Mouse (Mus musculus): ENCODE measurements around the gene Grm1.

Grm1 gene

DNA sequence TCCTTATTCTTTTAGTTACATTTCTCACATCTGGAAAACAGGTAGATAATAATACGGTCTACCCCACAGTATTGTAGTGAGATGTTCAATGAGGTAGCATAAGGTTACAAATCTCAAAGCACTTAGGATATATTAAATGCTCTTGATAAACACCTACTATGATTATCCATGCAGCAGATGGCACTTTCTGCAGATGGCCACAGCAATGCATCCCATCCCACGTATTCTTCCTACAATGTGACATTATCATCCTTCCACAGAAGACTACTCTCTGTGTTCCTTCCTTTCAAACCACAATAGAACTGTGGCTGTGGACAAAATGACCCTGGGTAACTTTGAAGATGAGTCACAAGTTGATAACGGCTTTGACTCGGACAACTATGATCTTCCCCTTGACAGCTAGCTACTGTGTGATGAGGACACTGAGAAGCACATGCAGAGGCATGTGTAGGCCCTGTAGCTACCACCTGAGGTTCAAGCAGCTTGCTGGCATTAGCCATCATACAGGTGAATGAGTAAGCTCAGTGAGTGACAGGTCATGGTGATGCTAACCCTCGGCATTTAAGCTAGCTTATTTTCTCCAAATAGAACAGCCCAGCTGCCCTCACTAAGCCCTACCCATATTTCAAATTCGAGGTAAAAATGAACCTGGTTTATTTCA lies 117.5 kb downstream of the Grm1 start:
- DNase-seq (ENCODE audit: low read depth): no peak

DNA sequence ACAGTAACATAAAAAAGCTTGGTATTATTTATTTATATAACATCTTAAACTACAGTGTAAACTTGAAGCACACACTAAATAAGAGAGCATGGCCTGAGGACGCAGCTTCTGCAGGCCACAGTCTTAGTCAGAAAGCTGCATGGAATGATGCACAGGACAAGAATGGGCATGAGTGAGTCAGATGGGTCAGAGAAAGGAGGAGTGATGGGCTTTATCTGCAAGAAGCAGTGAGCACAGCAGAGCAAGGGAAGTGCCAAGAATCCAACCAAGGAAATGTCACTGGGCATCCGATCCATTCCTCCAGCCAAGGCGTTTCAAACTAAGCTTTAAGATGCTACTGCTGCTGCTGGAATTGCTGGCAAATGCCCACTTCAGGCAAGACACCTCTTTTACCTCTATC lies 131.6 kb downstream of the Grm1 start:
- no peak for DNase-seq (ENCODE audit: low read depth)

DNA sequence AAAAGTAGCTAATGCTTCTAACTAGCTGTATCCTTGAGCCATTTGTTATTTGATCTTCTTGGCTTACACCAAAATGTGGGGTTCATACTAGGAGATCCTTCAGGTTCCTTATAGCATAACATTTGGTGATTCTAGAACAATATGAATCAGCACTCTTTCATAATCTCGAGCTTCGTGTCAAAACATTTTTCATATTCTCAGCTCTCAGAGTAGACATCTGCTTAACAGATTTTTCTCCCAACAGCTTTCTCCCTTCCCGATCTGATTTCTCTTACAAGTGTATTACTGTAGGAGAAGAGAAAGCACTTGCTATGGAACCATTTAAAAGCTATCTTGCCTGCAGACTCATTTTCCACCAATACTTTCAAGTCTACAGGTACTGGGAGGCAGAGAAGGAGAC lies 133.0 kb downstream of the Grm1 start:
- DNase-seq (ENCODE audit: low read depth): no peak

DNA sequence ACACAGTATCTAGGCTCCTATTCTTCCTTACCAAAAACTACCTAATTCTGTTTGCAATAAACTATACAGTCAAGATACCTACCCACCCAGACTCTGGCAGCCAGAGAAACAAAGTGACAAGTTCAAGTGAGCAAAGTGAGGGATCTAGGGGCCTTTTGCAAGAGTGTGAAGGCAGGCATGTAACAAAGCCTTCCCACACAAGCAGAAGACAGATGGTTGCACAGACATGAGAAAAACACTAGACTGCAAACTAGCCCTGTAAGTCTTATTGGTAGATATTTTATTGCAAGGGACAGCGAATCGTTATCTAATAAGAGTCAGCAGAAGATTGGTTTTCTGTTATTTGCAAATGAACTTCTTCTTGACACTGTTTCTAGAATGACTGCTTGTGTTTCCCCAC lies 134.6 kb downstream of the Grm1 start:
- no peak for DNase-seq (ENCODE audit: low read depth)

DNA sequence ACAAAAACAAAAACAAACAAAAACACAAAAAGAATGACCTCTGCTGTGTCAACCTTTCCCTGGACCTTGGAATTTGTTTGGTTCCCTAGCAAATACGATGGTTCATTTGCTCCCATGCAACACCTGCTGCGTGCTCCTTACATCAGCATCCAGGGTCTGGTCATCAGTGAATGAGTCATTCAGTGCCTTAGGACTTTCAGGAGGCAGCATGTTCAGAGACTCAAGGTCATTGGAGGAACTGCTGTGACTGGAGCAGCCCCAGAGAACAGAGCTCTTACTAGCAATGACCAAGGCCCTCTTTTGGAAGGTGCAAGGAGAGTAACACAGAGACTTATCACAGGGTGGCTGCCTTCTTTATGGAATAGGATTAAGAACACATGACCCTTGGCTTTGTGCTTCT lies 138.2 kb downstream of the Grm1 start:
- DNase-seq (ENCODE audit: low read depth): no peak

DNA sequence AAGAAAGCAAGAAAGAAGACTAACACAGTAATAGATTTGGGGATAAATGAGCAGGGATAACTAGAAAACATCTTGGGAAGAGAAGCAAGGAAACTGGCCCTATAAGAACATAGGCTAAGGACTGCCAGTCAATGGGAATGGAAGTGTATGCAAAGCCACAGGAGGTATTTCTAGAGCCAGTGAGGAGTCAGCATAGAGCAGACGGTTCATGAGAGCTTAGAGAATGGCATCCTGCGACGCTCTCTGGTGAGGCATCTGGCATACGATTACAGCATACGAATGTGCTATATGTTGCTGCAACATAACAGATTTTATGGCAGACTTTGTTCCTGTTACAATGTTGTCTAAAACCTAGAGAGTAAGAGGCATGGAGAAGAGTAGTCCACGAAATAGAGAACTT lies 139.9 kb downstream of the Grm1 start:
- DNase-seq (ENCODE audit: low read depth): no peak

DNA sequence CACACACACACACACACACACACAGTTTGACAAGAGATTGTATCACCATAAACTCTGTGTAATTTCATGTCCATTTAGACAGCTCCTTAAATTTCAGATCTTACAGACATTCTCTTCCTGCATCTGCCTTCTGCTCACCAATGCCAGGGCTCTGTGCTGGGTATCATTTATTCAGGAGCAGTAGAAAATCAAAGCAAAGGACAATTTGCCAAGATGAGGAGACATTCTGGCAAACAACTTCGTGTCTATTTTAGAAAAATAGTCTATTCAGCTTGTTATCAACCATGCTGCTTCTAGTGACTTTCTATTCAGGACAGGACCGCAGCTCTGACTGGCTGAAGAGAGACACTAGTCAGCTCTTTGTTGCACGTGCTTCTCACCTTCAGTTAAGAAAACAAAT lies 146.3 kb downstream of the Grm1 start:
- DNase-seq (ENCODE audit: low read depth): no peak

DNA sequence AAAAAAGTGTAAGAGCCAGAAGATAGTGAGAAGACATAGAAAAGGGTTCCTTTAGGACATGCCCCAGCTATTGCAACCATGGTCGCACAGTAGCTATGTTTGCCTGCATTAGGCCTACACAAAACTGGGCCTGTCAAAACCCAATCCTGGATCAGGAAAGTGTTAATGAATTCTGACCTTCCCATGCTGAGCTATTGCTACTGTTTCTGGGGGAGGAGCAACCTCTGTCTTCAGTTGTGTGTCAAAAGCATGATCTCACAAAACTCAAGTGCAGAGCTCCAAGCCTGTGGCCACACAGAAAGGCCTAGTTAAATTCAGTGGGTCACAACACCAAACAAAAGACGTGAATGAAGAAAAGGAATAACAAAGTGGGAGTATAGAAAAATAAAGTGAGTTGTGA lies 152.5 kb downstream of the Grm1 start:
- DNase-seq (ENCODE audit: low read depth): no peak

DNA sequence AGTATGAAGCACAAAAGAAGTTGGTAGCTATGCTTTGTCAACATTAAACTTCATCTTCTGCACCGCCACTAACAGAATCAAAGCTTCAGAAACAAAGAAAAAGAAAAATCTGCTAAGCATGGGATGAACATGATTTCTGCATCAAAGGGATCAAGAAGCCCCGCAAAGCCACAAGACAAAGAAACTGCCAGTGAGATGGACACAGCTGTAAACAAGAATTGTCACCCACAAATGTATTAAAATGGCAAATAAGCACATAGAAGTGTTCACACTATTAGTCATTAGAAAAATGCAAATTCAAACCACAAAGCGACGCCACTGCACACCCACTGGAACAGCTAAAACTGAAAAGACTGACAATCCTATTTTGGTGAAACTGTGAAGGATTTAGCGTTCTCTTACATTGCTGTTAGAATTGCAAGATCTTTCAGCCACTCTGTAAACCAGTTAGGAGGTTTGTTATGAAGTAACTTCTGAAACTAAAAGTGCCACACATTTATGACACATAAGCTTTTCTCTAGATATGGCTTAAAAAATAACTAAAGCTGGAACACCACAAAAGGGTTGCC lies 153.3 kb downstream of the Grm1 start:
- no peak for DNase-seq (ENCODE audit: low read depth)

DNA sequence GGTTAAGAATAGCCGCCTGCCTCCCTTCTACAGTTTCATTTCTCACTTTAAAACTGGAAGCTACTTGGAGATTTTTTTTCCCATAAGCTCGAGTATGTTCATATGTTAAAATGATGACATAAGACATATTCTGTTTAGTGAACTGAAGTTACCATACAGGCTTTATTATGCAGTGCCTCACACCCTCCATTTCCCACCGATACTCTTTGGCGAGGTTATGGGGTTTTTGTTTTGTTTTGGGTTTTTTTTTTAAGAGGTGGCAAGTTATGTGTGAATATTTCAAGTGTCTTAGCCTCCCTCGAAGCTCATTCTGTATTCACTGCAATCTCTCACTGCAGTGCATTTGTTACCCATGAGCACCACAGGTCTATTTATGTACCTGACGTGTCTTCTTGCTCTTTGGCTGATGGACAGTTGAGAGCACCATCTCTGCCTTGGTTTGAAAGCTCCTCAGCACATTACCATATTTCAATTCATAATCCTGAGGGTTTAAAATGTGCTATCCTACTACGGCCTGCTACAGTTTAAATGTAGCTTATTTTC lies 164.2 kb downstream of the Grm1 start:
- no peak for DNase-seq (ENCODE audit: low read depth)

DNA sequence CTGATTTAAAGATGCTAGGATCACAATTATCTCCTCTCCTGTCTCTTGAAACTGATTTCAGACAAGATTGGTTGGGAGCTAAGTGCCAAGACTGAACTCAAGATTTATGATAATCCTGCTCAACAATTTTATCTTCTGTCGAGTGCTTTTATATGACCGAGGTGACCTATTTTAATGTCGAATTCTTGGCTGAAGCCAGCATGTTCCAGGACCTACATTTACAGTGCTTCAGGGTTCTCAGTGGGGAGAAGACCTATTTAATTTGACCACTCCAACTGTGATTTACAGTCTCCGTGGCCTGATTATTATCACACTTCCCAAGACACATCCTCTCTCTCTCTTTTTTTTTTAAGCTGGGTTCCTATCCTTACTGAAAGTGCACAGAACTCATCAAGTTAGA lies 168.5 kb downstream of the Grm1 start:
- no peak for DNase-seq (ENCODE audit: low read depth)

DNA sequence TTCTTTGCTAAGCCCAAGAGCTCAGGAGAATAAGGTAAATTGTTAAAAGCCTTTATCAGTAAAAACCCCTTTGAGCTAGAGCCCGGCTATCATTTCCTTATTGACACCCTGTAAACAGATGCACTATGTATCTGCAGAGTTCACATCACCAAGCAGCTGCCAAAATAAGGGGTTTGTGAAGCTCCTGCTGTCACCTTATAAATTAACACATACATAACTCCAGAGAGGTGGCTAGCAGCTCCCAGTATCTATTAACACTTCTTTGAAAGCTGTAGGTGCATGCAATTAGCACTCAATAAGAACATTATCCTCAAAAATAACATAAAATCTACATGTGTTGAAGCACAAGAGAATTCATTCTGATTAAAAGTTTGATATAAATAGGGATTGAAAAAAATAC lies 191.9 kb downstream of the Grm1 start:
- DNase-seq (ENCODE audit: low read depth): no peak

DNA sequence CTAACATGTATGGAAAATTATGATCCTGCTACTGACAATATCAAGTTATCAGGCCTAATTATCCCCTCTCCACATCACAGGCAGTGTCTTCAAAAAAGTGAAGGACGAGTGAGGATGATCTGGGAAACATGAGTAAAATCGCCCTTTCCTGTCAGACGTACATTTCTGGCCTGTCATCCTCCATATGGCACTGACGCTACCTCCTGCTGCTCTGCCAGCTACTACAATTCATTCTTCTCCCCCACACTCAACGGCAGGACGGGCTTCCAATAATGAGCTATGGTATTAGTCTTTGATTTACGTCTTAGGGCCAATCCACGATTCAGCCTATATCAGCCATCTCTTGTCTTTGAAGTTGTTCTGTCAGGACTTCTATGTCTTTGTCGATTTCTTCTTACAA lies 193.6 kb downstream of the Grm1 start:
- DNase-seq (ENCODE audit: low read depth): no peak

DNA sequence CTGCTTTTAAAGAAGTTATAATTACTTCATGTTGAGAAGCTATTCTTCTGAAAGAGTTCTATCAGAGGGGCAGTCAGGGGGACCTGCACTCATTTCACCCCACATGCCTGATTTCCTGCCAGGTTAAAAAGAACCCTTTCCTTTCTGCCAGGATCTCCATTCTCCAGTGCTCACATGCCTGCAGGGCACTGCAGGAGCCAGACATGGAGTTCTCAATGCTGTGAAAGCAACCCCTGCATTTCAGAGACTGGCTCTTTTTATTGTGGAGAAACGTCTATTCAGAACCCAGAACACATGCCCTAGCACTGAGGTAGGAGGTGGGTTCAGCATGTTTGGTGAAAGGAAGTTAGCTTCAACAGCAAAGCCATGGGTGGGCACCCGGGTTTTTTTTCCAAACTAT lies 197.2 kb downstream of the Grm1 start:
- no peak for DNase-seq (ENCODE audit: low read depth)

DNA sequence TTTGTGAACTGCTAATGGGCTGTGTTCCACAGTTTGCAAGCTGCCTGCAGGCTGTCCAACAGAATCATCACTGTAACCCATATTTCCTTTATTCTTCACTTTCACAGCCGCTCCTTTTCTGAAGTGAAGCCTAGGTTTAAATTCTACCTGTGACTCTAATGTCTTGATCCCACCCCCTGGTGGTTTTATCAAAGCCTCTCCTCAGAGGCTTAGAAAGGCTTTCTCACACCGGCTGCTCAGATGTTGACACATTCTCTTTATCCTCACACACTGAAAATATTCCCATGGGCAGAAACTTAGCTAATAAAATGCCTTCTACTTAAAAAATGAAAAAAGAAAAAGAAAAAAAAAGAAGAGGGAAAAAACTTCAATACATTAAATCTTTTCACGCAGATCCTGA lies 210.0 kb downstream of the Grm1 start:
- no peak for DNase-seq (ENCODE audit: low read depth)

DNA sequence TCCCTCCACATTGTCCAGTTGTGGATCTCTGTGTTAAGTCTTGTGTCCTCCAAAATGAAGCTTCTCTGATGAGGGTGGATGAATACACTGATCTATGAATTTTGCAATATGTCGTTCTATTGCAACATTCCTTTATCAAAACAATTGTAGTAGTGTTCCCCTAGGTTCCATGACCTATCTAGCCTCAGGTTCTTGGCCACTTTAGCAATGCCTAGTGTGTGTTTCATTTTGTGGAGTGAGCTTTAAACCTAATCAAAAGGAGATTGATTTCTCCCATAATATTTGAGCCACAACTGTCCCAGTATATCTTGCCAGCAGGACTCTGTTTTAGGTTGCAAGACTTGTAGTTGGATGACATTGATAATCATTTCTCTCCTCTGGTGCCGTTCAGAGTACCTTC lies 211.9 kb downstream of the Grm1 start:
- no peak for DNase-seq (ENCODE audit: low read depth)

DNA sequence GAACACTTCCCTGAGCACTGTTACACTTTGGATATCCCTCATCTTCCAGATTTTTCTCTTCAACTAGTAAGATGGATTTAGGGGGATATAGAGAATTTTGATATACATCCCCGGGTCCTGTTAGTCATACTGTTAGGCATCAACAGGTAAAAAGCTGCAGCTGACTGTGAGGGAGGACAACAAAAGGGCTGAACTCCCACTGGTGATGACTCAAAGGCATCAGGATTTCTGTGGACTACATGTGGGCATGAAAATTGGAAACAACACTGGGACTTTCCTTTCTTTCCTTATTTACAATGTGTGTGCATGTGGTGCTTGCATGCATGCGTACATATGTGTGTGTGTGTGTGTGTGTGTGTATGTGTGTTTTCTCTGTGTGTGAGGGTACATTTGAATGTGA lies 215.9 kb downstream of the Grm1 start:
- no peak for DNase-seq (ENCODE audit: low read depth)

DNA sequence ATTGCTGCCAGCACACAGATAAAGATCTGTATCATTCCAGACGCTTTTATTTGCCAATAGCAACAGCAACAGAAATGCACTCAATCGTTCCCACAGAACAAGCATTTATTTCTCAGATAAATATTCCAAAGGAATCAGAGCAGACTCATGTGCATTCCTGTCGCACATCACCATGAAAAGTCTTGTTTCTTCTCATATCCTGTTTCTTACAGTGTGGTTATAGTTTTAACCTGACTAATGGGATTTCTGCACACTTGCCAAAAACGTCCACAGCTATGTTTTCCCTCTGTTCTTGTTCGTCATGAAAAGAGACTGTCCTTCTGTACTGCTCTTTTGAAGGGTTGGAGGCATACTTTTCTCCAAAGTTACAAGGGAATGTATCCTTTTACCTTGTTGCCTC lies 217.4 kb downstream of the Grm1 start:
- DNase-seq (ENCODE audit: low read depth): no peak

DNA sequence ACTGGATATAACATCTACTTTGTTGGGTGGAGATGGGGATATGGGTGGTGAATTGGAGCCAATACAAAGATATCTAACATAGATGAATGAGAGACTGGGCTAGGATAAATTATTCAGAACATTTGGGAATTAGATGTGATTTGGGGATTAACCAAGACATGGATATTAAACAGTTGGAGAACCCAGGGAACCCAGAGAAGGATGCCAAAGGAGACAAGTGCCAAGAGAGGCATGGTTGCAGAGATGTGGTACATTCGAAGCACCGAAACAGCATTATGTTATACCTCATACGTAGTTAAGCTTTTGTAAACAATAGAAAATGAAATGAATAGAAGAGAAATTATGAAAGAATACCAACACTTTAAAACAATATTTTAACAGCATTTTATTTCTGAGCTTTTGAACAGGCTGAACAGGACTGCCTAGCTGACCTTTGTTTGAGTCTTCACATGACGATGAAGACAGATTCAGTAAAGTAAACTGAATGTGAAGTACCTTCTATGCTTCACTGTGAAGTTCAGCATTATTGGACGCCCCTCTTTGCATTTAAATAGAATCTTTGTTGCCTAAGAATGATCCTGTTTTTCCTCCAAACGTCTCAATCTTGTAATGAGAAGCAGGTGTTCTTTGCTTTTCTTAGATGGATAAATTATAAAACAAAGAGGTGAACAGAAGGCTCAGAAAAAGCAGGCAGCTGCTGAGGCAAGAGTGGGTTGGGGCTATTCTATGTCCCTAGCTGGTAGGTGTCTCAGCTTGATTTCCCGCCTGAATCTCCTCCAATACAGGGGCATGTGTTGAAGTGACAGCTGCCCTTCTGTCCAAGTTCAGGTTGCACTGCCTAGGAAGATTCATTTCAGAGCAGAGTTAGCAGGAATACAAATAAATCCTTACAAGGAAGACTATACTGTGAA lies 234.5 kb downstream of the Grm1 start:
- DNase-seq (ENCODE audit: low read depth): no peak

DNA sequence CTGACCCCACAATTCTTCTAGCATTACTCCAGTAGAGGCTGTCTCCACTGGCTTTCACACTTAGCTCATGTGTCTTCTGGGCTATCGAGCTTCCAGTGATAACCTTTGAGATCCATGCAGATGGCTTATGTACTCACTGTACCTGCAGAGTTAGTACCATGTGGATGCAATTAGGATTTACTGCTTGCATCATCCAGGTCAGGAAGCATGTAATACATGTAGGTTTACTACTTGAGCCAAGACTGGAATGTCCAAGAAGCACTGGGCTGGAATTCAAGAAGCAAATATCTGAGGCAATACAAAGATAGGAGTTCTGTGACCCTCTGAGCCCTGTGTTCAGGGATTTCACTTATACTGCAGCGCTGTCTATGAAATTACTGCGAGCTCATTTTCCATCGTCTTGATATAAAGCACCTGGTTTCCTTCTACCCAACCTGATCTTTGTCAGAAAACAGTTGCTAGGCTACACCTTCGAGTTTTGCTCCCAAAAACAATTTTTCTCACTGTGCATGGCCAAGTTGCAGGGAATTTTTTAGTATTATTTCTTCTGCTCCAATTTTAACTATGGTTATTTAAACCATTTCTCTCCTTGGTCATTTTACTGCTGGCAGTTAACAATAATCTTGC lies 237.0 kb downstream of the Grm1 start:
- no peak for DNase-seq (ENCODE audit: low read depth)

DNA sequence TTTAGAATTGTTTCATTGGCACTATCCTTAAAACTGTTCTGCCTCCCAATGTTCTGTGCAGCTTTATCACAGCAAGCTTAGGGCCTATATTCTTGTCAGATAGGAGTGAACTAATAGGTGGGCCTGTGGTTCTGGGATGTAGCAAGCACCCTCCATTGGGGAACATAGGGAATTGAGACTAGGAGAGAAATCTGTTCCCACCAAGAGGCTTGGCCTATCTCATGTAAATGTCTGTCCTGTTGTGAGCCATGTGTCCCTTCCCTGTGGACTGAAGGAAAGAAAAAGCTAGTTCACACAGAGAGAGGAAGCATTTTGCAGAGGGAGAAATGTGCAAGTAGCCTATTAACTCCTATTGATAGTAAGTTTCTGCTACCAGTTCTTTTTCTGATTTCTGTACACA lies 246.8 kb downstream of the Grm1 start:
- DNase-seq (ENCODE audit: low read depth): no peak

DNA sequence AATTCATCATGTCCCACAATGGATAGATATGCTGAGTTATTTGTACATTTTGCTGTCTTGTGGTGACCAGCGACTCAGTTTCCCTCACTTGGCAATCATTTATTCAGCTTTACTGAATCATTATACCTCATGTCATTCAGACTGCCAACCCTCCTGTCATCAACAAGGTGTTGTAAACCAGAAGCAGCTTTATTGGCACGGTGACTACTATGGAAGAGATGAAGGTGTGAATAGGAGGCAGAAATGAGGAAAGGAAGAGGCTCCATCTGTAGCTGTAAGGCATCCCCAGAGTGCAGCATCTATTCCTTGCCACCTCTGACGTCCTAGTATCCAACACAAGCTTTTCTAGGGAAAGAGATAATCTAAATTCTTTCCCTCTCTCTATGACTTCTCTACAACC lies 247.3 kb downstream of the Grm1 start:
- DNase-seq (ENCODE audit: low read depth): no peak

DNA sequence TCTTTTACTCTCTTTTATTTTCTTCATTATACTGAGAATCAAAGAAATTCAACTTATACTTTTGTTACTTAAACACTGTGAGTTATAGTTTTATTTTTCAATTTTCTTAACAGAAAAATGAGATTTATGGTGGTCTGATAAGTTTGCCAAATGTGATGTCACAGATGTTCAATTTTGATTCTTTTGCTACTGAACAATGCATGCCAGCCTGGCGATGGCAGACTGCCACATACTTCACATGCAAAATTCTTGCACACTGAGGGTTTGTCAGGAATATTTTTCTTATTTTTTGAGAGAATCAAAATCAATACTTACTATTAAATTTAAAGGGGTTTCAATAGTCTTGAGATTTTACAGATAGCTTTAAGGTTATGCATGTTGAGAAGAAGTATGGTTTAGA lies 251.0 kb downstream of the Grm1 start:
- no peak for DNase-seq (ENCODE audit: low read depth)

Data from c-Kit-positive CD71-positive TER-119-negative erythroid progenitor cells, embryonic 14.5 days (primary cell).